Mouse (Mus musculus) ES-E14 (cell line): ENCODE measurements around the gene Krt28. TPM values are rescaled to one million over a fixed set of nuclear protein-coding genes. Genes with fewer than 3 reads are reported as not detected.

Experiments
- DNase-seq: peaks from one replicate; pipeline ENCODE4 v3.0.0-alpha.2; 2013; ENCODE audit warnings: low read depth, low spot score
- H3K27ac ChIP-seq: 2 replicates; pipeline ENCODE4 v1.5.1; 2012; ENCODE audit warnings: low read depth, mild to moderate bottlenecking, low read length, moderate library complexity, mixed read lengths; ENCODE audit not compliant: poor library complexity, insufficient read depth, severe bottlenecking
- H3K36me3 ChIP-seq: 2 replicates; pipeline ENCODE4 v1.6.1; 2012; ENCODE audit warnings: mild to moderate bottlenecking, low read length, moderate library complexity, mixed read lengths; ENCODE audit not compliant: control insufficient read depth, poor library complexity, insufficient read depth, severe bottlenecking
- H3K4me1 ChIP-seq, 2 experiments: fragments of 150-350 bp in 1 of 2; sonication (generic) in 1 of 2; 2 replicates each; pipeline ENCODE4 v1.6.1; 2012; ENCODE audit warnings: low read length in 2 of 2, mild to moderate bottlenecking in 1 of 2, mixed read lengths in 1 of 2; ENCODE audit not compliant: control insufficient read depth in 2 of 2, insufficient read depth in 2 of 2, poor library complexity in 1 of 2
- H3K4me3 ChIP-seq, 2 experiments: fragments of 150-350 bp in 1 of 2; sonication (generic) in 1 of 2; 2 replicates each; pipeline ENCODE4 v1.5.1; 2012; ENCODE audit warnings: low read length in 2 of 2, low read depth in 1 of 2, mild to moderate bottlenecking in 1 of 2, mixed read lengths in 1 of 2; ENCODE audit not compliant: insufficient read depth in 1 of 2, poor library complexity in 1 of 2, severe bottlenecking in 1 of 2
- H3K9ac ChIP-seq: 2 replicates; pipeline ENCODE4 v1.6.1; 2012; ENCODE audit warnings: low read depth, mild to moderate bottlenecking, low read length, mixed read lengths; ENCODE audit not compliant: poor library complexity, insufficient read depth, severe bottlenecking
- H3K9me3 ChIP-seq: fragments of 150-350 bp; sonication (generic); 2 replicates; pipeline ENCODE4 v1.6.1; 2012; ENCODE audit warnings: low read depth, mild to moderate bottlenecking, low read length; ENCODE audit not compliant: control insufficient read depth, insufficient read depth
- CHD2 ChIP-seq: IDR thresholded peaks from 2 replicates; pipeline ENCODE4 v1.6.1; 2014; ENCODE audit warnings: mild to moderate bottlenecking, low read depth, low read length, inconsistent platforms
- HCFC1 ChIP-seq: IDR thresholded peaks from 2 replicates; pipeline ENCODE4 v1.6.1; 2012; ENCODE audit warnings: low read length, inconsistent platforms, borderline replicate concordance; ENCODE audit not compliant: insufficient read depth
- MAFK ChIP-seq: IDR thresholded peaks from 2 replicates; pipeline ENCODE4 v1.6.1; 2014; ENCODE audit warnings: mild to moderate bottlenecking, low read depth, low read length, inconsistent platforms; ENCODE audit not compliant: insufficient read depth
- ZC3H11A ChIP-seq: IDR thresholded peaks from 2 replicates; pipeline ENCODE4 v1.6.1; 2012; ENCODE audit warnings: low read depth, mild to moderate bottlenecking, inconsistent platforms, low read length, borderline replicate concordance
- ZNF384 ChIP-seq: IDR thresholded peaks from 2 replicates; pipeline ENCODE4 v1.6.1; 2012; ENCODE audit warnings: low read depth, low read length, inconsistent platforms
- in situ Hi-C, 2 experiments: fragments of 600-800 bp; cut with MboI; formaldehyde crosslinking; loops; one replicate each; pipeline ENCODE4 v1.15.1; 2025; ENCODE audit warnings: low sequenced_read_pairs in 2 of 2, inconsistent platforms in 1 of 2; ENCODE audit not compliant: unreplicated experiment in 2 of 2
- total RNA-seq: library from RNA; depleted of rRNA; stranded (reverse); fragments of 300-350 nt; gene quantifications from 2 replicates; pipeline ENCODE4 v1.2.3, GENCODE M21; 2012

The Krt28 gene
- total RNA-seq, 1 experiment = 0.18 TPM

GRCm38 (mm10) chr11:99398084-99398483 lies 23.4 kb upstream of the Krt28 start:
- Histone ChIP-seq H3K9ac (no peak overlapping the region), H3K27ac (no peak overlapping the region), H3K9me3 (no peaks in the 10 kb centered on the region), H3K4me1 (no peaks in the 10 kb centered on the region), H3K36me3 (no peaks in the 10 kb centered on the region), H3K4me3 (no peak overlapping the region)
- DNase-seq = no peak
- in situ Hi-C loops = loop anchor here in 1 of 2 experiments (25.0 kb wide), 1 partner anchor 889 kb away; no protein-coding TSS in a partner anchor
- TF ChIP-seq CHD2 (no peak), ZNF384 (no peak), HCFC1 (no peak), ZC3H11A (no peak), MAFK (no peak)

- Histone ChIP-seq H3K4me1 (no peaks in the 10 kb centered on the region), H3K27ac (no peak overlapping the region), H3K9me3 (no peaks in the 10 kb centered on the region), H3K36me3 (no peaks in the 10 kb centered on the region), H3K9ac (no peak overlapping the region), H3K4me3 (no peak overlapping the region)
- in situ Hi-C loops = loop anchor here in 1 of 2 experiments (25.0 kb wide), 1 partner anchor 891 kb away; no protein-coding TSS in a partner anchor
- no peak for TF ChIP-seq CHD2
- no peak for TF ChIP-seq HCFC1
- TF ChIP-seq MAFK = no peak
- no peak for TF ChIP-seq ZNF384
- no peak for TF ChIP-seq ZC3H11A
- no peak for DNase-seq
Observed at GRCm38 (mm10) chr11:99396661-99397060, 22.0 kb upstream of the Krt28 start.

DNA sequence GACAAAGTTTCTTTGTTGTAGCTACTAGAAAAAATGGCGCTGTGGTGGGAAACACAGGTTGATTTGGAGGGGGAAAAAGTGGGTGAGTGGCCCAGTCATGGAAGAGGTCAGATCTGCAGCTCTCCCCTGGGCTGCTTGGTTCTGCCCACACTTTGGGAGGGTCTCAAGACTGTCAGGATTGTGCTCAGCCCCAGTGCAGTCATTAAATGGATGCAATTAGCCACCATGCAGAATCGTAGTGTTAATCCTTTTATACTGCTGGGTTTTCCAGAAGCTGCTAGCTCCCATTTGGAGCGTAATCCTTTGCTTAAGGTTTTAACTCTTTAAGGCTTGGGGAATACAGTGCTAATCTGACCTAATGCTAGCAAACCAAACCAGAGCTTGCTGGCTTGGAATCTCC lies 21.3 kb upstream of the Krt28 start:
- Histone ChIP-seq H3K36me3 (no peaks in the 10 kb centered on the region), H3K9ac (no peak overlapping the region), H3K4me1 (no peaks in the 10 kb centered on the region), H3K9me3 (no peaks in the 10 kb centered on the region), H3K27ac (no peak overlapping the region), H3K4me3 (no peak overlapping the region)
- DNase-seq = no peak
- in situ Hi-C loops = loop anchor here in 1 of 2 experiments (25.0 kb wide), 1 partner anchor 891 kb away; no protein-coding TSS in a partner anchor
- TF ChIP-seq CHD2 (no peak), ZC3H11A (no peak), MAFK (no peak), HCFC1 (no peak)

DNA sequence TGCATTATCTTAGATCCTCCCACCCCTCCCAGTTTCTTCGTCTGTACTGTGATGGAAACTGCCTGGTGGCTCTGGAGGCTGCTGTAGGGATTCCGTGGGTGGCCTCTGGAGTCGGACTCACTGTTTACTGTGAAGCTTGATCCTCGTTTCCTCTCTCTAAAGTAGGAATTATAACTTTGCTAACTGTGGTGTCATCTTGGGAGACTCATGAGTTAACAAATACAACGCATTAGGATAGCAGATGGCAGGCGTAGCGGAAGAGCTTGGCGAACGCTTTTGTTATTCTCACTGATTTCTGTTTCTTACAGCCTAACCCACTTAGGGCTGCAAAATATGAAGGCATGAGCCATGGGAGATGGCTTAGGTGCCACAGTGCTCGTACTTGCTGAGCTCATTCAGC lies 17.8 kb upstream of the Krt28 start:
- no peak overlapping the region for H3K27ac ChIP-seq
- TF ChIP-seq CHD2 (no peak), HCFC1 (no peak), MAFK (no peak), ZNF384 (no peak), ZC3H11A (no peak)
- H3K9ac ChIP-seq = no peak overlapping the region
- peaks cover 0 to 2% of the 10 kb centered on the region in 2 experiments; a peak in 1 of 4 replicates for H3K4me1 ChIP-seq
- in situ Hi-C loops = loop anchor here in 1 of 2 experiments (25.0 kb wide), 1 partner anchor 895 kb away; no protein-coding TSS in a partner anchor
- DNase-seq = no peak
- H3K9me3 ChIP-seq = no peaks in the 10 kb centered on the region
- H3K36me3 ChIP-seq = no peaks in the 10 kb centered on the region
- H3K4me3 ChIP-seq = no peak overlapping the region

GRCm38 (mm10) chr11:99391375-99391774 lies 16.7 kb upstream of the Krt28 start:
- no peak overlapping the region for H3K4me3 ChIP-seq
- H3K9me3 ChIP-seq = no peaks in the 10 kb centered on the region
- no peaks in the 10 kb centered on the region for H3K36me3 ChIP-seq
- in situ Hi-C loops = loop anchor here in 1 of 2 experiments (25.0 kb wide), 1 partner anchor 896 kb away; no protein-coding TSS in a partner anchor
- peaks cover 0 to 2% of the 10 kb centered on the region in 2 experiments; a peak in 1 of 4 replicates for H3K4me1 ChIP-seq
- no peak for DNase-seq
- no peak overlapping the region for H3K9ac ChIP-seq
- H3K27ac ChIP-seq = no peak overlapping the region
- TF ChIP-seq ZC3H11A (no peak), MAFK (no peak), CHD2 (no peak), ZNF384 (no peak)
